Mouse (Mus musculus): ENCODE results near the gene Ssbp1.
A peak's percentile ranks its signal among the peaks of the same experiment; 100 is the strongest.

Ssbp1 gene

DNA sequence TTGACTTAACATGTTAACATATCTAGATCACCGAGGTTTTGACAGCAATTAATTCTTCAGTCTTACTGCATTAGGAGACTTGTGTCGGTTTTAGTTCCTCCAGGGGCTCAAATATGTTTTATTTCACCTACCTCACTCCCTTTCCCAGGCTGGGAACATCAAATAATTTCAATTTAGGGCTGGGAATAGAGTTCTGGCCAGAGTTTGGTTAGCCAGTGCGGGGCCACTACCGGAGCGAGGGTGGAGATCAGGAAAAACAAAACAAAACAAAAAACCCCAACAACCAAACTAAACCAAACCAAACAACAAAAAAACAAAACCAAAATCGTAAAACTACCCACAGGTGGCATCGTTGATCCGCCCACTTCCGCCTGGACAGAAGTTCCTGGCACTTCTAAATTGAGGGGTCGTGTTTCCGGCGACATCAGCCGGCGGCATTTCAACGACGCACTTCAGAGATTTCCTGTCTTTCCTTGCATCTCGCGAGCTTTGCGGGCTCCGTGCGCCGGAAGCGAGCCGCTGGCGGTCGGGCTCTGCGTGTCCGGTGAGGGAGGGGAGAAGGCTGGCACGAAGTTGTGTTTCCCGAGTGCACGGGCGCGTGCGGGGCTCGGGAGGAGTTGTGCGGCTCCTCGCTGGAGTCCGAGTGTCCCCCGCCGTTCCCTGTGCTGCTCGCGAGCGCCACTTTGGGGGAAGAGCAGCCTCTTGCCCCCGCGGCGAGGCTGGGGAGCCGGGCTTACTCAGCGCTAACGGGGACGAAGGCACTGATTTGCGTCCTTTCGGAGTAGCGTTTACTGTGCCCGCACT is at the start of gene Ssbp1:
TSS of gene Ssbp1 (plus strand) at position 437 of the 804 bp plus-strand sequence.
- peak; percentile 39 for DNase-seq (ENCODE audit: extremely low read depth, low read depth, low spot score)

DNA sequence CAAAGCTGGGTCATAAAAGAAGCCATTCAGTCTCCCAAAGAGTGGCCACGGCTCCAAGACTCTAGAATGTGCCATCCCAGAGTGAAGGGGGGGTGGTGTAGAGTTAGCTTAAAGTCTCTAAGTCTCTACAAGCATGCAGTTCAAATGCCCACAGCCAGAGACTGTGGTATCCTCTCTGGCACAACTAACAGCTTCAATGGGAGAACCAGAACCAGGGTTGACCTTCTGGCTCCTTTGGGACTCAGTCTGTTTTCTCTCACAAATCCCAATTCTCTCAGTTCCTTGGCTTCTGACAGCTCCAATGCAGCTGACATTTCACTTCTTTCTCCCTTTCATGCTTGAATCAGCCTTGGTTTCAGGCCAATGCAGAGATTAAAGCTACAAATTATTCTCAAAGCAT is 48.1 kb upstream of the Ssbp1 start:
- no peak for DNase-seq (ENCODE audit: extremely low read depth, low read depth, low spot score)

DNA sequence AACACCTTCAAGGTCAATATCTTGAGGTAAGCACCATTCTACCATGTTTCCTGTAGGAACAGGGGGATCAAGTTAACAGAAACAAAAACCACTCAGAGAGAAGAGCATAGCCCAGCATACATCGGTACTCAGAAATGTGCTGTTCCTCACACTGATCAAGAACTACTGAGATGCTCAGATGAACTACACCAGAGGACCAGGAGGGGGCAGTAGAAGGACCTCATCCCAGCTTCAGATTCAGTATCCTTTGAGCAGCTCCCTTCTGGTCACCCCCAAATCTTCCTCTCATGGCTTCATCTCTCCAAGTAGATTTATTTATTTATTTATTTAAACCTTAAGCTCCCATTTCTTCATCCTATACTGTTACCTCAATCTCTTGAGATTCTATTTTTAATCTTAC is 47.4 kb upstream of the Ssbp1 start:
- no peak for DNase-seq (ENCODE audit: extremely low read depth, low read depth, low spot score)

DNA sequence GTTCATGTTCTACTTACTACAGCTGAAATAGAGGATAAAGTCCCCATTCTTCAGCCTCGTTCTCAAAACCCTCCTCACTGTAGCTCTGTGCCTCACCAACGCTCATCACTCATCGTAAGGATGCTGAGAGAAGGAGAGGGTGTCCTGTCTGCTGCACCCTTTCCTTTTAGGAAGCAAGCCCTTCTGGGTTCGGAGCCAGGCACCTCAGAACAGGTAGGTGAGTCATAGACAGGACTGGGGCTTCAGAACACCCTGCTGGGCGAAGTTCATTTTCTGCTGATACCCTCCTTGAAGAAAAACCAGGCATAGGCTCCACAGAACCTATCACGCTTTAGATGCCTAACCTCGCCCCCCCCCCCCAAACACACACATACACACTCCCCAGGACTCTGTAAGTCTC is 43.7 kb upstream of the Ssbp1 start:
- no peak for DNase-seq (ENCODE audit: extremely low read depth, low read depth, low spot score)

DNA sequence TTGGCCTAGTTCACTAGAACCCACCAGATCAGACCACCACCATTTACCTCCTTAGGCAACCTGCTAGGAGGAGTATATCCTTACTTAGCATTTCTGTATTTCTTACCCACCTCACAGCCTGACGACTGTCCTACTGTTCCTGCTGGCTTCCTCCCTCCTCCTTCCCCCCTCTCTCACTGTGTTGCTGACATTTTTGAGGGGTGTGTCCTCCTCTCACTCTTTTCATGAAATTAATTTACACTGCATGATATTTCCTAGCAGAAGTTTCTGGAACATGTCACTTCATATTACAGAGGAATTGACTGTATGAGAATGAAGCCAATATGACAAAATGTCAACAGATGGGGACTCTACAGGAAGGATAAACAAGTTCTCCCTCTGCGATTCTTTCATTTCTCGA is 42.5 kb upstream of the Ssbp1 start:
- no peak for DNase-seq (ENCODE audit: extremely low read depth, low read depth, low spot score)

DNA sequence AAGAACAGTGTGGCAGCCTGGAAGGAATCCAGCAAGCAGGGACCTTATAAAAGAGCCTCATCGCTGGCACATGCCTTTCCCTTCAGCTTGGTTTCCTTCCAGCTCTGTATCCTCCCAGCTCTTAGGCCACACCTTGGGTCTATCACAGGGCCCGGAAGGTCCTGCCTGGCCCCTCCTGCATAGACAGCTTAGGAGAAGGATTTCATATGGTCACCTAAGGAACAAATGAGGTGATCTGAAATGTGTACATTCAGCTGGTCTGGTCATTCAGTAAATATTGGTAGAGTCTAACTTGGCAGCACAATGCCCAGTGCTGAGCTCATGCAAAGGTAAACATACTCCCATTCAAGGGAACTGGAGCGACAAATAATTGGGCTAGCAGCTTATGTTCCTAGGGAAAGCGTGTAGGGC is 41.6 kb upstream of the Ssbp1 start:
- no peak for DNase-seq (ENCODE audit: extremely low read depth, low read depth, low spot score)

DNA sequence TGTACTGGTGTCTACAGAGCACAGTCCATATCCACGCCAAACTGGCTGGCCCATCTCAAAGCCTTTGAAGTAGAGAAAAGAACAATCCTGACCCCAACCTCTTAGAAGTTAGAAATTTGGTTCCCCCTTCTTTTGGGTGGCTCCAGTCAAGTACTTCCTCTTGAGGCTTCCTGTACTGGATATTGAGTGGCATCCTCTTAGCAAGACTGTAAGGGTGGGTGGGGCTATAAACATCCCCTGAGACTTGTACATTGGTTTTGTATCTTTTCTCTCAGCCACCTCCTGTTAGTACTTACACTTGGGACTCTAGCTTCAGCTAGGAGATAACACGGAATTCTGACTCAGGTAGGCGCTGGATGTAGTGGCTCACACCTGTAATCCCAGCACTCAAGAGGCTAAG is 40.9 kb upstream of the Ssbp1 start:
- DNase-seq (ENCODE audit: extremely low read depth, low read depth, low spot score), result no peak

DNA sequence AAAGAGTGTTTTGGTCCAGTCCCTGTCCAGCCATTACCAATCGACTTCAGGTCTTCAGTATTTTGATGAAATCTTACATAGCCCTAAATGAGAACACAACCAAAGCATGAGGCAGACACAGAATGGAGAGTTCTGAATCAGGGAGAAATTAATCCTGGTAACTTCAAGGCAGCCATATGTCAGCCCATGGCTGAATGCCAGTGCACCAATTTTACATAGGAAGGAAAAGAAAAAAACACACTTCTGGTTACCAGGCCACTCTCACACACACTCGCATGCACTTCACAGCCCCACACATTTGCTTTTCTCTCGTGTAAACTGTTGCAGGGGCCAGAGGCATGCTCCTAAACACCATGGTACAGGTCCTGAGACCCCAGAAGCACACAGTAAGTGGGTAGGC is 40.3 kb upstream of the Ssbp1 start:
- no peak for DNase-seq (ENCODE audit: extremely low read depth, low read depth, low spot score)

DNA sequence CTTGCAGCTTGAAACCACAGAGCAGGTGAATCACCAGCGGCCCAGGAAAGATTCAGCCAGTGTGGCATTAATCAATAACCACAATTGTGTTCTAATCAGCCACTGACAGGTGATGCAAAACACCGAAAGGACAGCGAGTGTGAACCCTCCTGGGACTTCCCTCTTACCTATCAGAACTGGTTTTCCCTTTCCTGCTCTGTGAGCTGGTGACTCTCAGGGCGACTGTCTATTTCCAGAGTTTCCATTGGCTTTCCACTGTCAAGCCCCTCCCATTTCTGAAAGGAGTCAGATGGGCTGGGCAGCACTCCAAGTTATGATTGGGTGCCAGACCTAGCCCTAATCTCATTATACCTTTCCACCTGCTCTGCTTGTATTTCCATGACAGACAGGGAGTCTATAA is 39.8 kb upstream of the Ssbp1 start:
- no peak for DNase-seq (ENCODE audit: extremely low read depth, low read depth, low spot score)

DNA sequence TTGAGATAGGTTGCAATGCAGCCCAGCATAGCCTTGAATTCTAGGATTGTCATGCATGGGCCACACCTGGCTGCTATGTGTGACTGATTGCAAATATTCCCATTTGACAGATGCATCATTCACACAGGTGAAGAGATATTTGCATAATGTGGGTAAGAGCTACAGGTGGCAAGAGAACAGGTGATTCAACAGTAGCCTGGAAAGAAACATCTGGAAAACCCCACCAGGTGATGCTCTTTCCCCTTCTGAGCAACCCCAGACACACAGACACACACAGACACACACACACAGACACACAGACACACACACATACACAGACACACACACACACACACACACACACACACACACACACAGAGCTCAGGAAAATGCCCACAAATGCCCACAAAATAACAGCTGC is 39.3 kb upstream of the Ssbp1 start:
- no peak for DNase-seq (ENCODE audit: extremely low read depth, low read depth, low spot score)

DNA sequence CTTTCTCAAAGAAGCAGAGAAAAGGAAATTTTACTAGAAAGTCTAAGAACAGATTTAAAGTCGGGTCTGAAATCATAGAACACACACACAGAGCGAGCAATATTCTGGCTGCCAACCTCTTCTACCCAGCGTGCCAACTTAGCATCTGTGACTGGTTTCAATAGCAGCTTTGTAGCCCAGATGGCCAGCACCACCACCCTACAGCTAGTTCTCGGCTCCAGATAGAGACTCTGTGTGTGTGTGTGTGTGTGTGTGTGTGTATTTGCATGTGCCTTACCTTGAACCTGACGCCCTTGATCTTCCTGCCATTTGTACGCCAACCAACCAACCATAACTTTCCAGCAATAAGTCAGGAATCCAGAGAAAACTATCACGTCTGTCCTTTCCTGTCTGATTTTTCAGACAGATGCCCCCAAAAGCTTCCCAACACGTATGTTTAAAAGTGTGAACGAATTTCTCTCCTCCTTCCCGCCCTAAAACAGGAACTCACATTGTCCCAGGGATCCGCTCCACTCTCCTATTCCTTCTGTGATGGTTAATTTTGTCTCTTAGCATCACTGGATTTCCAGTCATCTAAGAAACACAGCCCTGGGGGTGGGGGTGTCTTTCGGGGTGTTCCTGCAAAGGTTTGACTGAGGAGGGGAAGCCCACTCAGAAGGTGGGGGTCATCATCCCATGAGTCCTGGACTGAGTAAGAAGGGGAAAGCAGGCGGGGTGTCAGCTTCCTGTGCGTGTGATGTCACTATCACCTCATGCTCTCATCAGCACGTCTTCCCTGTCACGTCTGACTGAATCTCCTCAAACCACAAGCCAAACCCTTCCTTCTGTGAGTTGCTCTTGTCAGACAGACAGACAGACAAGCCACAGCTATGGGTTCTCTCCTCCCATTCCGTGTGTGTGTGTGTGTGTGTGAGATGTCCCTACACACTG is 38.5 kb upstream of the Ssbp1 start:
- no peak for DNase-seq (ENCODE audit: extremely low read depth, low read depth, low spot score)

DNA sequence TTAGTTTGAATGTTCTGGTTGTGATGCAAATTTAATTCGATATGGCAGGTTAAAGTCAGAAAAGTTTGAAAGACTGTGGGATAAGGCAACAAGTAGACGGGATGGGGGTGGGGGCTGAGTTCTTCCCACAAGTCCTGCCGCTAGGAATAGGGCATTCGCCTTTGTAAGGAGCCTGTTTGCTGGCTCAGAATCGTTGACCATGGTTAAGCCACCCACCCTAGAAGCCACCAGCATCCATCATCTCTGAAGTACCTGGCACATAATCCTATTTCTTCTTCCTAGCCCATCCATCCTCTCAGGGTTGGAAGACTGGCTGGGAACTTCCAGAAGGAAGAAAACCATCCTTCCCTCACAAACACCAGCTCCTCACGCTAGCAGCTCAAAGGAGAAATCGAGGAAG is 36.5 kb upstream of the Ssbp1 start:
- no peak for DNase-seq (ENCODE audit: extremely low read depth, low read depth, low spot score)

DNA sequence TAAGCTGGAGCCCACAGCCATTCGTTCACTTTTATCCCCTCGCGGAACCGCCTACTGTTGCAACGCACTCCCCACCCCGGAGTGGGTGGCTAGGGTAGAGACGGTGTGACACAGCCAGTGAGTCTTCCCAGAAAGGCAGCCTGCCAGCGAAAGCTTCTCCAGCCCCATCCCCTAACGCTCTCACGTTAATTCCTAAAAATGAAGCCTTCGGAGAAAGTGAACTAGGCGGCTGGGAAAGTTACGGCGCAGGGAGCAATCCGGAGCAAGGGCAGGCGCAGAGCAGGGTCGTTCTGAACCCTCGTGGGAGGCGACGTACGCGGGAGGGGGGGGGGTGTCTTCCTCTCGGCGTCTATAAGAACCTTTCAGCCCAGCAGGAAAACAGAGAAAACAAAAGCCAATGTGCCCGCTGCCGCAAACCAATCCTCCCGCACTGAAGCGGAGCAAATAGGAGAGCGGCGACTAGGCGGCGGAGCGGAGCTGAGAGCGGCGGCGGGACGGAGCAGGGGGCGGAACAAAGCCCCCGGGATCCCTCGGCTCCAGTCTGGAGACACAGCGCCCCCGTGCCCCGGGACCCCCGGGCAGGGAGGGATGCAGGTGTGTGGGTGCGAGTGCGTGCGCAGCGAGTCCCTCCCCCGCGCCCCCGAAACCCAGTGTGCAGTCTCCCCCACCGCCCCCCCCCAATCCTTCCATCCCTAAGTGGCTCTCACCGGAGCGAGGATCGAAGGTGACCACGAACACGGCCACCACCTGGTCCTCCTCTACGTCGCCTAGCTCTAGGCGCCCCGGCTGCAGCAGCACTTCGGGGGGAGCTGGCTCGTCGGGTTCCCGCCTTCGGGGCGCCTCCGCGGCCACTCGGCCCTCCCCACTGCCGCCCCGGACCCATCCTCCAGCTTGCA is 35.8 kb upstream of the Ssbp1 start:
- no peak for DNase-seq (ENCODE audit: extremely low read depth, low read depth, low spot score)

DNA sequence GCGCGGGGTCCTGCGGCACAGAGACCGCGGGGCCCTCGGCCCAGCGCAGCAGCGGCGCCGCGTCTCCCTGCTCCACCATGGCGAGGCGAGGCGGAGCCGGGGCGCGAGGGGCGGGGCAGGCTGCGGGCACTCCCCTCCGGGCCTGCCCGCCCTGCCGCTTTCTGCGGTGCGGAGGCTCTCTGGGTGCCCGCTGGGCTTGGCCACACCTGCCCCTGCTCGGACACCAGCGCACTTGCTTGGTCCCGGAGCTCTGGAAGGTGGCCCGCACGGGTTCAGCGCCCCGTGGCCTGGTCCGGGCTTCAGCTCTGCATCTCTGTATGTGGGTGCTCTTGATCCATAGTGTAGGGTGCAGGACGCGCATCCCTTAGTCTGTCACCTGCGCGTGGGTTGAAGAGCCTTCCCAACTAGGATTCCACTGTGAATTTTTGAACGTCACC is 35.1 kb upstream of the Ssbp1 start, which contains the start of gene E330009J07Rik:
TSS of gene E330009J07Rik (minus strand) at position 89 of the 437 bp plus-strand sequence.
- no peak for DNase-seq (ENCODE audit: extremely low read depth, low read depth, low spot score)

DNA sequence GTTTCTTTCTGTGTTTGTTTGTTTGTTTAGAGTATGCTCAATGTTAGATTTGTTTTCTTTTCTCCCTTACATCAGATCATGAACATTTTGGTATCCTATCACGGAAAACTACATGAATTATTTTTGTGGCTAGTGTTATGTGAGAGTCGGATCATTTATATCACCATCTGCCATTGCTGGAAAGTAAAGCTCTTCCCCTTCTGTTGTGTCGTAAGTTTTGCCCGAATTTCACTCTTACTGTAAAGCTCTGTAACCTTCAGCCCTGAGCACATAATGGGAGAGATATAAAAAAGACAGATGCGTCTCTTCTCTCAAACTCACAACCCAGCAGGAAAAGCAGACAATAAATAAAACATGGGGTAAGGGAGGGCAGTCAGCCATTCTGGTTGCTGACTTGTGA is 32.2 kb upstream of the Ssbp1 start, which contains the start of gene Wee2:
TSS of gene Wee2 (plus strand) at position 153 of the 400 bp plus-strand sequence.
- DNase-seq (ENCODE audit: extremely low read depth, low read depth, low spot score), result no peak

DNA sequence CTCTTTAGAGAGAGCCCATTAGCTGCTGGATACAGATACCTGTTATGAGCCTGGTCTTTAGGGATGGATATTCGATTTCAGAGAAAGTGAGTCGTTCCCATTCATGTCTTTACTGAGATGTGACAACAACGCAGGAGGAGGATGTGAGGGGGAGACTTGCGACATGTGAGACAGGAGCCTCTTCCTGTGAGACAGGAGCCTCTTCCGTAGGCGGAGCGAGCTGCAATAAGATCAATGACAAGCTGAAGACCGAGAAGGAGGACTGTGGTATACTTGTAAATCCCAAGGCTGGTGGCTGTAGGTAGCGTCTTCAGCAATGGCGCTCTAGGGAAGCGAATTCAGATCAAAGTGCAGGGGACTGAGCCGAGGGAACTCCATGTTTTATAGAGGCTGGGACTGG is 31.4 kb upstream of the Ssbp1 start:
- no peak for DNase-seq (ENCODE audit: extremely low read depth, low read depth, low spot score)

DNA sequence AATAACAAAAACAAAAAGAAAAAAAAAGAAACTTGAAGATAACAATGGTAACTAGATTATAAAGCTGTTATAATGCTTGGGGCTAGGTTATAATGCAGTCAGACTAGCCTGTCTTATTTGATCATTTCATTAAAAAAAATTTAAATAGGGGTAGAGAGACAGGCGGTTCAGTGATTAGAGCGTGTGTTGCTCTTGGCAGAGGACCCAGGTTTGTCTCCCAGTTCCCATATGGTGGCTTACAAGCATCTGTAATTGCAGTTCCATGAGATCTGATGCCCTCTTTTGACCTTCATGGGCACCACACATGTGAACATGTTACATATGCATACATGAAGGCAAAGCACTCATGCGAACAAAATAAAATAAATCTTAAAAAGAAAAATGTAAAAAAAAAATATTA is 29.9 kb upstream of the Ssbp1 start:
- DNase-seq (ENCODE audit: extremely low read depth, low read depth, low spot score), result no peak

DNA sequence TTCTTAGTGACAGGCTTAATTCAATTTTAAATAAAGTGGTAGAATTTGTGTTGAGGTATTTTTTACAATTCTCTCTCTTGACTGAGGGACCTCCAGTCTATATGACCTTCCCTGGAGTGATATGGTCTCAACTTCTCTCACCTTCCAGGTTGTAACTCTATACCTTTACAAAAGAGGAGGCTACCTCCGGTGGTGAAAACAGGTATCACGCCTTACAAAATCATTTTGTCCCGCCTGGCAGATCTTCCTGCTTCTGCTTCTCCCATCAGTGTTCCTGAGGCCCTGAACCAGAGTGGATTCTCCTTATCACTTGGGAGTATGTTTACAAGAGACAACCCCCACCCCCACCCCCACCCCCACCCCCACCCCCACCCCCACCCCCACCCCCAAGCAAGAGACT is 29.4 kb upstream of the Ssbp1 start:
- DNase-seq (ENCODE audit: extremely low read depth, low read depth, low spot score), result no peak

DNA sequence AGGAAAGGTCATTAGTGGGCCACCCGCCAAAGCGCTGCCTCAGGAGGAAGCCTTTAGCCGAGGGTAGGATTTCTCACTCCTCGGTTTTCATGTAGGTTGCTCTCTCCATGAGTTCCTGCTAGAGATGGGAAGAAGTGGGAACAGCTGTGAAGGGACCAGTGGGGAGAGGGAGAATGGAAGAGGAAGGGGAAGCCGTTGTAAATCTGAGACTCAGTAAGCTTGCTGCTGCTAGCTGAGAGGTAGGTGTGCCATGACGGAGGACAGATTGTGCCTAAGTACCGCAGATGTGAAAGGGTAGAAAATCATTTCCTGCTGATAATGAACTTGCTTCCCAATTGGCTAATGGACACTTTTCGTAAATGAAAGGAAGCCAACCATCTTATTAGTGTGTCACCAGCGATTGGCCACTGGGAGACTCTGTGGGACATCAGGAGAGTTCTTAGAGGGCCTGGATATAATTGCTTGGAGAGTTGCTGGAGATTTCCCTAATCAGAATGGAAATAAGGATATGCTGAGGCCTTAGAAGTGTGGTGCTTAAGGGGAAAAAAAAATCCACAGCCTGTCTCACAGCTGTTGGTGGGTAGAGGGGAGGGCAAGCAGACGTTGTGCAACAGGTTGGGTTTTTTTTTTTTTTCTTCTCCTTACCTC is 27.7 kb upstream of the Ssbp1 start:
- DNase-seq (ENCODE audit: extremely low read depth, low read depth, low spot score), result no peak

DNA sequence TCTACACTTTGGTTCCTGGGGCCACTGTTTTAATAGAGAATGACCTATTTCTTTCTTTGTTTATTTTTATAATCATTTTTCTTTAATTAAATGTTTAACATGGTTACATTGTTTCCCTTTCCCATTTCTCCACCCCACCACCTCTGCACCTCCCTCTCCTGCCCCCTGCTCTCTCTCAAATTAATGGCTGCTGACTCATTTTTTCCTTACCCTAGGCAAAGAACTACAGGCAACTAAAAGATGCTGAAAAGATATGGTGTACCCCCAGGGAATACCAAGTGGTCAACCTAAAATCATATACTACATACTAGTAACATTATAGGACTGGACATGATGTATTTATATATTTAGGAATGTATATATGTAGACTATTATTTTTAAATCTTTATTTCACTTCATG is 22.5 kb upstream of the Ssbp1 start:
- no peak for DNase-seq (ENCODE audit: extremely low read depth, low read depth, low spot score)

Data from fat pad, adult 2 months (tissue).